Mouse (Mus musculus) layer of hippocampus, postnatal 10 days (tissue): Measurements from ENCODE around the gene Mpg. TPM values are rescaled to one million over a fixed set of nuclear protein-coding genes. Genes with fewer than 3 reads are reported as not detected.
A peak's percentile ranks its signal among the peaks of the same experiment; 100 is the strongest.
"Not testable (repeated sequence)": the region's sequence is repeated elsewhere in the genome, so short reads cannot be mapped to it uniquely, and the experiment has no call there.

Experiments
- DNase-seq, 2 experiments: peaks; one replicate each; pipeline ENCODE4 v3.0.0; 2021; ENCODE audit warnings: low spot score in 2 of 2
- total RNA-seq, 2 experiments: library from RNA; stranded (reverse); gene quantifications; 2 replicates each; pipeline ENCODE4 v1.2.3; 2021

The Mpg gene
- total RNA-seq, 2 experiments from 2014 or later = 18.5 to 20.7 TPM

- DNase-seq = not testable (repeated sequence)
Observed at GRCm38 (mm10) chr11:32200992-32201391, 25.3 kb upstream of the Mpg start.

GRCm38 (mm10) chr11:32201922-32202685, 24.2 kb upstream of the Mpg start:
- DNase-seq = no peak

DNA sequence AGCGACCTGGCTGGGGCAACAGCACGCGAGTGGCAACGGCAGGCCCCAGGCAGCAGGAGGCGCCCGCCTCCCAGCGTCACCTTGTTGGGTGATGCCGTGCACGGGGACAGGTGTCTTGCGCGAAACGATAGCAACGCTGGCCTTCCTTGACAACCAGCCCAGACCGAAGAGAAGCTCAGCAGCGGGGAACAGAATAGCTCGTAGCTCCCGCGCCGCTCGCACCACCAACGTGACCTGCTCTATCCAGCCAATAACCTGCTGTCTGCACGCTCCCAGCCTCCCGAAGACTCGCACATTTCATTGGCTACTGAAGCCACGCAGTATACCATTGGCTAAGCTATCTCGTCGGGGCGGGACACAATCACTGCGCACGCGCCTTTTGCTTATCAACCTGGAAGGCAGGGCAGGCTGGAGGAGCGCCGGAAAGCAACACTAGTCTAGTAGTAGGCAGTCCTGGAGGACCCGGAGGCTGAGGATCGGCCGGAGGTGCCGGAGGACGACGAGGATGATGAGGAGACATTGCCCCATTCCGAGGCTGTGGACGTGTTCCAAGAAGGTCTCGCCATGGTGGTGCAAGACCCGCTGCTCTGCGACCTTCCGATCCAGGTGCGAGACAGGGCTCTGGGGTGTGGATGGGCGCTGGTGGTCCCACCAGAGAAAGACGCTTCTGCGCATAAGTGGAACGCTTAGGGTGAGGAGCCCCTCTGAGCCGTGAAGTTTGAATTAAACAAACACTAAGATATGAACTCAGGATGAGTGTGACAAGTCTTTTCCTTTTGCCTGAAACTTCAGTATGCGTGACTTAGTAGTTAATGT, 21.0 kb upstream of the Mpg start, which contains the start of gene Snrnp25:
Gene Snrnp25 (plus strand): TSS at position 358 of the 816 bp plus-strand sequence.
- DNase-seq = peak; percentile 93

- no peak for DNase-seq
Observed at GRCm38 (mm10) chr11:32210623-32211022, 15.7 kb upstream of the Mpg start.

DNA sequence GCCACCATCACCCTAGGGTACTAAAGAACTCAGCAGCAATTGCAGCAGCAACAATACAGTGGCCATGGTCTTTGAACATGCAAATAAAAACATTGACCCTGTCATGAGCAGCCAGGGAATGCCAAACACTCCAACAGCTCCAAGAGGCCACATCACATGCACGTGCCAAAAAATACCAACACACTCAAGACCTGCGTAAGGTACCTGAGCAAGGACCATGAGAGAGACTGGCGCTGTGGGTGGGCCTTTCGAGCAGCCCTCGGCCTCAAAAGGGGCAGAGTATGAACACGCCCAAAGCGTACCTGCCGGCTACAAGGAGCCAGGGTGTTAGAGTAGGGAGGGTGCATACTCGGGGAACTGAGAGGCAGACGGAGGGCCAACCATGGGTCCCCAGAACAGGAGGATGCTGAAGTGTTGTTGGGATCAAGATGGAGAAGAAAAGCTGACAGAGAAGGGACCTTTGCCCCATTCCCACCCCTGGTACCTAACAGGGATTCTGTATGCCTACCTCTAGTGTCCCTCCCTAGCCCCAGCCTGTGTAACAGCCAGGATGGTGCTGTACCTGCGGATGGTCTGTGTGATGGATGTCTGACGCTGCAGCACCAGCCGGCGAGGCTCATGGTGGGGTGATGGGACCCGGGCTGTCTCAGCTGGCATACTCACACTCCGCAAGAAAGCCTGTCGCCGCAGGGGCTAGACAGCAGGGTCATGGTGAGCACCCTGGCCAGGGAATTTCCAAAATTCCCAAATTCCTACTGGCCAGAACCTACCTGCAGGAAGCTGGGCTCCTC, 10.7 kb upstream of the Mpg start:
- DNase-seq = no peak

- DNase-seq = peak in 1 of 2 experiments; percentile 80
Observed at GRCm38 (mm10) chr11:32216851-32217250, 9.5 kb upstream of the Mpg start.

DNA sequence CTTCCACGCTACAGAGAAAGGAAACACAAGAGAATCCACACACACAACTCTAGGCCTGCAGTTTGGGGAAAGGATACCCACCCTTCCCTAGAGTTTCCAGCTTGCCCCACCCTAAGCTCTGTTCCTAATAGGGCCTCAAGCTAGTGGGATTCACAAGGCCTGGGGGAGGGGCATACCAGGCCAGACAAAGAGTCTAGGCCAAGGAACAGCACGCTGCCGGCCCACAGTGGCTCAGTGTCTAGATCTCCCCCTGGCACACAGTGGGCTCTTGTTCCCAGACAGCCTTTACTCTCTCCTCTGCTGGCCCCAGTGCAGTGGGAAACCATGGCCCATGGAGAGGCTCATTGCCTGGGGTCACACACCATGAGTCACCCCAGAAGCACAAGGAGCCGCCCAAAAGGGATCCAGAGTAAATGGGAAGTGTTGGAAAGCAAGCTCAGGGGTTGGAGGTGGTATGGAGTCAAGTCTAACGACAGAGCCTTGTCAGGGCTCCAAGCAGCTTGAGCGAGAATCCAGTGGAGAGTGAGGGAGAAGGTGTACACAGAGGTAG, 7.7 kb upstream of the Mpg start:
- DNase-seq = peak in 1 of 2 experiments; percentile 55

- peak in 1 of 2 experiments; percentile 47 for DNase-seq
Observed at GRCm38 (mm10) chr11:32219287-32219686, 7.0 kb upstream of the Mpg start.

DNA sequence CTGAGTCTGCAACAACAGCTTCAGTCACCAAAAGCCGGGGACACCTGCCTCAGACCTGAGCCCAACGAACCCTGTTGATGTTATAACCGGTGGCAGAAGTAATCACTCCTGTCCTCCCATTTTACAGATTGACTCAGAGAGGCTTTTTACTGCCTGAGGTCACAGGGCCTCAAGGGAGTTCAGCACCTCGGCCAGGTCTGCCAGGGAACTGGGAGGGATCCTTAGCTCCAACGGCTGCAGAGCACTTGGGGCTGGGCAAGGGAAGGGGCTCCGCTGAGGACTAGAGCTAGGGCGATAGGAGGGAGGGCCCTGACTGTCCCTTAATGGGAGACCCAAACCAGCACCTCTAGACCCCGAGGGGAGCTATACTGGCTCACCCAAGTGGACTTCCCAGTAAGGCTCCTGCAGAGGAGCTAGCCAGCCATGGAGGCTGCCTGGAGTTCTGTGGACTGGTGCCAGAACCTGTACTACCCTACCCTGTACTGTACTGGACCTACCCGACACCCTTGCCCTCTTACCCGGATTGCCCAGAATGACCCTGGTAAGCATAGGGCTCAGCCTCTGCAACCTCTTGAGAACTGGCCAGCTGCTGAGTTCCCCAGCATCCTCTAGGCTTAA, 5.6 kb upstream of the Mpg start:
- peak in 1 of 2 experiments; percentile 12 for DNase-seq

DNA sequence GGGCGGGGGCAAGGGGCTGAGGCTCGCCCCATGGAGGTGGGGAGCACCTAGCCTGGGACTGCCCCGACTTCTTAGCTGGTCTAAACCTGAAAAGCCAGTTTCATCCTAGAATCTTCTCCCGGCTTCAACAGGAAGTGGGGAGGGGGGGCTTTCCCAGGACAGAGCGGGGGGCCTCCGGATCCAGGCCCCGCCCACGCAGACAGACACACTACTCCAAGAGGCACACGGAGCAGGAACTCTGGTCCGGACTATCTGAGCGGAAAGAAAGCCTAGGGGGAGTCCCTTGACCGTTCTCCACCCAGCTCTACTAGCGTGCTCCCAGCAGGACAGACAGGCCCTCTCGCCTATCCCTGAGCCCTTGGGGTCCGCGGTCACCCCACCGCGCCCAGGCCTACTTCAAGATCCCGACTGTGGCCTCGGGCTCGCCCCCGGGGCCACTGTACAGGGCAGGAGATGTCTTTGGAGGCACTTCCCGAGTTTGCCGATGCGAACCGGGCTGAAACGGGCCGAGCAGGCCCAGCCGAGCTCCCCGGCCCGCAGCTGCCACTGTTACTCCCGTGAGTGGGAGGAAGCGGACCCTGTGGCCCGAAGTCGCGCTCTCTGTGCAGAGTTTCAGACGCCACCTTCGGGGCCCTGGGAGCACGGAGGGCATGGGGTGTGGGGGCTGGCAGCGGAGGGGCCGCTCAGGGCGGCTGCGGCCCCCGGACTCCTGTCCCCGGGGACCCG, 4.9 kb upstream of the Mpg start:
- DNase-seq = peak in 1 of 2 experiments; percentile 55

- DNase-seq = peak in 1 of 2 experiments; percentile 65
Observed at GRCm38 (mm10) chr11:32221951-32222409, 4.3 kb upstream of the Mpg start, which contains the start of gene Rhbdf1. TSS of gene Rhbdf1 (minus strand) at chr11:32222300.

GRCm38 (mm10) chr11:32222570-32223194, 3.6 kb upstream of the Mpg start:
- DNase-seq = peak in 1 of 2 experiments; percentile 20

DNA sequence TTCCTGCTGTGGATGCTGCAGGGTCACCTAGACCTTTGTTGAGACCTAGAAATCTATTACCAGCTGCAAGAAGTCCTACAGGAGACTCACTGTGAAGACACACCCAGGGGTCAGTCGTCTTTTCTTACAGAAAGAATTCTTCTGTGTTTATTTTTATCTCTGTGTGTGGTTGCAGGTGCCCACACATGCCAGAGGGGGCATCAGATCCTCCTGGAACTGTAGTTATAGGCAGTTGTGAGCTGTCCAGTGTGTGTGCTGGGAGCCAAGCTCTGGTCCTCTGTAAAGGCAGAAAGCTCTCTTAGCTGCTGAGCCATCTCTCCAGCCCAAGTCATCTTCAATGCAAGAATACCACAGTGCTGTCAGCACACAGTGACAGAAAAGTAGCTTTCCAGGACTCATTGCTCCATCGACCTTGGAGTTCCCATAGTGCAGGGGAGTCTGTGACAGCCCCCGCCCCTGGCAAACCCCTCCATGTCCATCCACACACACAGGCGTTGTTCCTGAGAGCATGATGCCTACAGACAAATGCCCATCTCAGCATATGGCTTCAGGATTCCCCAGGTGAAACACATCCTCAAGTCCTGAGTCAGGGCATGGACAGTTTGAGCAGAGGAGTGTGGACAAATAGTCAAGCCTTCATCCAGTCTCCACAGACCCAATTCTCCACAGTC, 2.9 kb upstream of the Mpg start:
- DNase-seq = peak in 1 of 2 experiments; percentile 11

GRCm38 (mm10) chr11:32224468-32225139, 1.7 kb upstream of the Mpg start:
- peak in 1 of 2 experiments; percentile 69 for DNase-seq

GRCm38 (mm10) chr11:32225222-32226104, 842 bp upstream of the Mpg start:
- peak in 1 of 2 experiments; percentile 58 for DNase-seq

DNA sequence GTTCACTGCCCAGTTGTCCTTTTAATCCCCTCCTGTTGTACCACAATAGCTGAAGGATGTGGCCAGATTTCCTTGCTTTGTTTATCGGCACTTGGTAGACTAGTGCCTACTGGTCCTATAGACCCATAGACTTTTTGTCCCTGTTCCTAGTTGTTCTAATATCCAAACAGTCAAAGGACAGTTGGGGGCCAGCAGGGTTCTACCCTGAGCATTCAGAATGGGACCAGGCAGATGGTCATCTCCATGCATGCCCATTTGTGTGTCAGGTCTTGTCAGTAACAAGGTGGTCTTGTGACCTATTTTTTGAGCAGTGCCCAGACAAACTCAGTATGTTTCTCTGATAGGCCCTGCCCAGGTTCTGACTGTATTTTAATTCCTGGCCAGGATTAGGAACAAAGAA, 736 bp downstream of the Mpg start:
- DNase-seq = no peak

DNA sequence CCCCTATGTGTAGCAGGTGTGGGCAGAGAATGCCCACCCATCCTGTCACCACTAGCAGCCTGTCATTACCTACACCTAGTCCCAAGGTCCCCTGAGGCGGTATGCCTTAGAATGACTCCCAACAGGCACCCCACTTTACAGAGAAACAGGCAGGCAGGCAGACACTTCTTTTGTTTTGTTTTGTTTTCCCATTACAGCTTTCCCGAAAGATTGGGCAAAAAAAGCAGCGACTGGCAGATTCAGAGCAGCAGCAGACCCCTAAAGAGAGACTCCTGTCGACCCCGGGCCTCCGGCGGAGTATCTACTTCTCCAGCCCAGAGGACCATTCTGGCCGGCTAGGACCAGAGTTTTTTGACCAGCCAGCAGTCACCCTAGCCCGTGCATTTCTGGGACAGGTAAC, 1.2 kb downstream of the Mpg start:
- DNase-seq = no peak
